Mouse (Mus musculus): ENCODE measurements around the gene Wdr74.

Gene Wdr74

DNA sequence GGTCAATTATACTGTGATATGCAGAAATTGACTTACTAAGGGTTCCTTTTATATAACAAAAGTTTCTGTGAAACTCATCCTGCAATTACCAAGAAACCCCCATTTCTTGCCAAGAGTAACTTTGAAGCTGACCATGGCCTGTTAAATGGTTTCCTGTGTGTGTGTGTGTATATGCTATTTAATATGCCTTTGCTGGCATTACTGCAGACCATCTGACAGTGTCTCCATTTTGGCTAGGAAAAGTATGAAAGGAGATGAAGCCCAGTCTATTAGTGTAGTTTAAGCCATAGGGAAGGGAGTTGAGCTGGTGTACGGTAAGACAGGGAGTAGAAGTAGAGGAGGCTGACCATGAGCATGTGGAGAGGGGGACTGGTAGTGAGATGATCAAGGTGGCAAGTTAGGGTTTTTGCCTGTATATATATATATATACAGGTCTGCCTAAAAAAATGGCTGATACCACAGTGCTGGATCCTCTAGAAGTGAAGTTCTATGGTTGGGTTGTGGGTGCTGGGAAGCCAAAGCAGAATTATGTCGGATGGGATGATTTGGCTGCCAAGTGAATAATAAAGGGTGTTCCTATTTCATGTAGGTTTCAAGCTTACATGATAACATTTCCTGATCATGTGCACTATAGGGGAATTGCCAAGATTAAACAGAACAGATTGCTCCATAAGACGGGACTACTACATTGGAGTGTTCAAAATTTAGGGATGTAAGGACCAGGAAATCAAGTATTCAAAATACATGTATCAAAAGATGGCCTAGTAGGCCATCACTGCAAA, 8.8 kb upstream of the Wdr74 start:
- TF ChIP-seq GATA4 (IDR thresholded peaks at IDR 0.05; ENCODE audit: insufficient replicate concordance, low read length), result no peak

DNA sequence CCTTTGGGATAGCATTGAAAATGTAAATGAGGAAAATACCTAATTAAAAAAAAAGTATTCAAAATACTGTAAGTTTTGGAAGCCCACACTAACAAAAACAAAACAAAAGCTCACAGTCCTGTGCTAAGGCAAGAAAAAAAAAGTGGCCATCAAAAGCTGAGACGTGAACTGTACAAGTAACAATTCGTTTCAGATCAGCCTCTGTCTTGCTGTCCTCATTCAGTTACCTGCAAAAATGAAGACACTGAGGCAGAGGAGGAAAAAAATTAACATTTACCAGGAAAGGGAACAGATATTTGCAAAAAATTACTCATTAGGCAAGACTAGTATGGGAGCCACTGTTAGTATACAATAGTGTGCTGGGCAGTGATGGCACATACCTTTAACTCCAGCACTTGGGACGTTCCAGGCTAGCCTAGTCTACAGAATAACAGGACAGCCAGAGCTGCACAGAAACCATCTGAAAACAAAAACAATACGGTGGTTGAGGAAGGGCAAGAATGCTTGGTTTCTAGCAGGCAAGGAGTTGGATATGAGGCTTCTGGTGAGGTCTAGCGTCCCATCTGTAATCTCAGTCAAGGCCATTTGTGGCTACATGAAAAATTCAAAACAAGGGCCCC, 8.0 kb upstream of the Wdr74 start:
- TF ChIP-seq GATA4 (IDR thresholded peaks at IDR 0.05; ENCODE audit: insufficient replicate concordance, low read length), result no peak

DNA sequence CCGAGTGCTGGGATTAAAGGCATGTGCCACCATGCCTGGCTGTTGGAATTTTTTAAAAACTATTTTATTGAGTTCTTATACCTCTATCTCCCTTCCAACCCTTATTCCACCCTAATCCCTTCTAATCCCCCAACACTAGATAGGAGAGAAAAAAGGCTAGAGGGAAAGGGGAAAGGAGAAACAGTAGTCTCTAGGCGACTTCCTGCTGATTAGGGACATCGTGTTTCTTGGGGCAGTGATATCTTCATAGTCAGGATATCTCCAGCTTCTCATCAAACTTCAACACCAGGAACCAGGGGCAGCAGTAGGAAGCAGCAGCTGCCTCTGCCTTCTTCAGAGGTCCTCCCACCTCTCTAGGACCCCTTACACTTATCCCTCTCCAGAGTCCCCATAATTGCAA, 1.3 kb upstream of the Wdr74 start:
- TF ChIP-seq GATA4 (IDR thresholded peaks at IDR 0.05; ENCODE audit: insufficient replicate concordance, low read length), result no peak

DNA sequence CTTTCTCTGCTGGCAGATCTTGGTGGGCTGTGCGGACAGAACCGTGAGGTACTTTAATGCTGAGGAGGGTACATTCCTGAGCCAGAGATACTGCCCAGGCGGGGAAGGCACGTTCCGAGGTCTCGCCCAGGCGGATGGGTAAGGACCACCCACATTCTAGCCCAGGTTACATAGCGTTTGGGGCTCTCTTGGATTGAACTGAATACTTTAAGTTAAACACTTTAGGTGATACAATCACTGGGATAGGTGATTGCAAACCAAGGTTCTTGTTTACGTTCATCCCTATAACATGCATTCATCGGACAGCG, 487 bp downstream of the Wdr74 start:
- no peak for TF ChIP-seq GATA4 (IDR thresholded peaks at IDR 0.05; ENCODE audit: insufficient replicate concordance, low read length)

DNA sequence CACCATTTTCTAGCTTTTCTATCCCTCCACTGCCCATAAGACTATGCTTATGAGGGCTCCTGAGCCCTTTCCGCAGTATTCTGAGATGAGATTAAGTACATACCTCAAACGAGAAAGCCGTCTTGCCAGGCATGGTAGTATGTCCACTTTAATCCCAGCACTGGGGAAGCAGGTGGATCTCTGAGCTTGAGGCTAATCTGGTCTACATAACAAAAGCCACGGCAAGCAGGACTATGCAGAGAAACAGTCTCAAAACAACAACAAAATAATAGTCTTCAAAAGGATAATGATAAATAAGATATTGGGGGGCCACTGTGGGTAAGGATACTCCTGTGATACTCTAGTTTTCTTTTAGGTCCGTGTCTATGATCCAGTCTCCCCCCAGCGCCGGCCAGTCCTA, 3.3 kb downstream of the Wdr74 start:
- no peak for TF ChIP-seq GATA4 (IDR thresholded peaks at IDR 0.05; ENCODE audit: insufficient replicate concordance, low read length)

DNA sequence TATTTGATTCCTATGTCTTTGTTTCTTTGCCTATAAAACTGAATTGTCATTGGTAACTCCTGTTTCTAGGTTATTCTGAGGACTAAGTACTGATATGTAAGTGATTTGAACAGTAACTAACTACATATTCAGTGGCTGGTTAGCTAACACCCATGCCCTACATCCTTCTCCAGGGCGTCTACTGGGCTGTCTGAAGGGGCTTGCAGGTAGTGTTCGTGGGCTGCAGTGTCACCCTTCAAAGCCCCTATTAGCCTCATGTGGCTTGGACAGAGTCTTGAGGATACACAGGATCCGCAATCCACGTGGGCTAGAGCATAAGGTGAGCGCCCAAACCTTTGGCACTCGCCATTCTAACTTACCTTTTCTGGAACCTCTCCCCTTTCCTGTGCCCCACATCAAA, 4.0 kb downstream of the Wdr74 start:
- no peak for TF ChIP-seq GATA4 (IDR thresholded peaks at IDR 0.05; ENCODE audit: insufficient replicate concordance, low read length)

DNA sequence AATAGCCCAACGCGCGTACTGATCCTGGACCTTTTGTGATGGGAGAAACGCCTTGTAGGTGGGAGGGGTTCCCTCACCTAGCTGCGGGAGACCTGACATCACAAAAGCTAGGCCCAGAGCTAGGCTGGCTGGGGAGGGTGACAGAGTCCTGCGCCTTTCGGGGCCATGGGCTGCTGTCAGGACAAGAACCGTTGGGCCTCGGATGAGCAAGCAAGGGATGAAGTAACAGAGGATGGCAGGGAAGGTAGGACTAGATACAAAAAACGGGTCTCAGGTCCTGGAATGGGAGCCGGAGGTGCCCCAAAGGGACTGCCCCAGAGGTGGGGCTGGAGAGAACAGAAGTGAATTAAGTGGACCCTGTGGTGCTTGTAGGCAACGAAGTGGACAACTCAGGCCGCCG, 5.0 kb downstream of the Wdr74 start, which contains the start of gene 1700092M07Rik:
Gene 1700092M07Rik, plus strand, starts transcription at position 116 of the 400 bp plus-strand sequence.
- TF ChIP-seq GATA4 (IDR thresholded peaks at IDR 0.05; ENCODE audit: insufficient replicate concordance, low read length), result no peak

DNA sequence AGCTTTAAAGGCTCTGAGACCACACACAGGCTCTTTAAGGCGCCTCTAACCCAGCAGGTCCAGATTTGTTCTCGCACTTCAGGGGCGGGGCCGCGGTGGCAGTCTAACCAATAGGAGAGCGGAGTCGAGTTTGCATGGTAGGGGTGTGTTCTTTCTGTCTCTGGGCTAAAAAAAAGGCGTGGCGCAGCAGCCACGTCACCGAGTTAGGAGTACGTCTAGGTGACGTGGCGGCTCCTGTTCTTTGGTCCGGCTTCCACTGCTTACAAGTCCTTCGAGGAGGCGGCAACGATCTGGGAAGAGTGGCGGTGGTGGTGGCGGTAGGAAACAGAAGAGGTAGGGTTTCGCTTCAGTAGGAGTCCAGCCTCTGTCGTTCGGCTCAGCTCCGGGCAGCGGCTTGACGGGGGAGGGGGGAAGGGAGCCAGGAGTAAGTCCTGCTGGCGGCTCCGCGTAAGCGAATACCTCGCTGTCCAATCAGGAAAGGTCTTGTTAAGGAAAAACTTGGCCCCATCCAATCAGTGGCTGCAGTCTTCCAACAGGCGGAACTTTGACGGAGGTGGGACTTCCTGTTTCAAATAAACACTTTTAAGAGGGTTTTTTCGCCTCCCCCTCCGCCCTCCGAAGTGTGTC, 5.7 kb downstream of the Wdr74 start, which contains the start of gene Stx5a:
Gene Stx5a, plus strand, starts transcription at position 171 of the 627 bp plus-strand sequence.
- TF ChIP-seq GATA4 (IDR thresholded peaks at IDR 0.05; ENCODE audit: insufficient replicate concordance, low read length), result no peak

DNA sequence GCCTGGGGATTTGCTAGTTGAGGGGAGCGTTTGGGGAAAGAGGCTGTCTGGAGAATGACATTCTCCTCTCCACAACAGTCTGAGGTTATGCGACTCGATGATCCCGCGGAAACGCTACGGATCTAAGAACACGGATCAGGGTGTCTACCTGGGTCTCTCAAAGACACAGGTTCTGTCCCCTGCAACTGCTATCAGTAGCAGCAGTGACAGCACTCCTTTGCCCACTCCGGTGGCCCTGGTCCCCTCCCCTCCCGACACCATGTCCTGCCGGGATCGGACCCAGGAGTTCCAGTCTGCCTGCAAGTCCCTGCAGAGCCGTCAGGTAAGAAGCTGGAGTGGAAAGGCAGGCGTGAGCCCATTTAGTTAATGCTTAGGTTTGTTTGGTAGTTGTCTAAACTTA, 6.5 kb downstream of the Wdr74 start:
- TF ChIP-seq GATA4 (IDR thresholded peaks at IDR 0.05; ENCODE audit: insufficient replicate concordance, low read length), result no peak

DNA sequence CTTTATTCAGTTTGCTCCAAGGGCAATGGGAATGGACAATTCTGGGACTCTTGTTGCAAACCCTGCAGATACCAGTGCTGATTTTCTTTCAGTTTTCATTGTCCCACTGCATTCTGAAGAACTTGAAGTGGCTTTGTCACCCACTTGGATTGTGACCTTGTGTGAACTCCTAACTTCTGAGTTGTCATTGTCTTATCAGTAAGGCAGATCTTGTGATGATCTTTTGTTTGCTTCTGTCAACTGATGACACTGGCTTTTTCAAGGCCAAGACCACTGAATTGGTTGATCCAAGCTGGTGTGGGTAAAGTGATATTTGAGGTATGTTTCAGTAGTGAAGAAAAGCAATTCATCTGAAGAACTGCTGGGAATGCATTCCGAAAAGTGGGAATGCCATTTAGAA, 9.8 kb downstream of the Wdr74 start:
- TF ChIP-seq GATA4 (IDR thresholded peaks at IDR 0.05; ENCODE audit: insufficient replicate concordance, low read length), result no peak

DNA sequence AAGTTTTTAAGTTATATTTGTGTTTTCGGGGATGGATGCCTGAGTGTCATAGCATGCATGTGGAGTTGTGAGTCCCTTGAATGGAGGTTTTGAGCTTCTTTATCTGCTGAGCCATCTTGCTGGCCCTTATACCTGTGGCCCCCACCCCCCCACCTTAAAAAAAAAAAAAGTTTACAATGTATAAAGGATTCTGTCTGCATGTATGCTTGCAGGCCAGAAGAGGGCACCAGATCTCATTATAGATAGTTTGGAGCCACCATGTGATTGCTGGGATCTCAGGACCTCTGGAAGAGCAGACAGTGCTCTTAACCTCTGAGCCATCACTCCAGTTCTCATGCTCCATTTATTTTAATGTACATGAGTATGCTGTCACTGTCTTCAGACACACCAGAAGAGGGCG, 11.7 kb downstream of the Wdr74 start:
- no peak for TF ChIP-seq GATA4 (IDR thresholded peaks at IDR 0.05; ENCODE audit: insufficient replicate concordance, low read length)

DNA sequence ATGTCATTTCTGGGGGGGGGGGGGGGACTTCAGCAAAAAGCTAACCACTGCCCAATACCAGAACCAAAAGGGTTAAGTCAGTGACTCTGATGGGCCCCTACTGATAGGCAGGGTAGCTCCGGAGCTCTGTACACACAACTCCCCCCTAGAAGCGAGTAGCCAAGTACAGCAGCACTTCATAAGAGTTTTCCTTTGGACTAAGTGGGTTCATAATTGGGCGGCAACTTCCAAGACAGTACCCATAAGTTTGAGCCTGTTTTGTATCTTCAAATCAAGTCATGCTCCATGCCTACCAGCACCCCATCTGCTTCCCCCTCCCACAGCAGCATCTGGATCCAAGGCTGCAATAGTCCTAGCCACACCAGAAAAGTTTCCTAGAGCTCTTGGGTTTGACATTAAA, 20.0 kb downstream of the Wdr74 start:
- no peak for TF ChIP-seq GATA4 (IDR thresholded peaks at IDR 0.05; ENCODE audit: insufficient replicate concordance, low read length)

DNA sequence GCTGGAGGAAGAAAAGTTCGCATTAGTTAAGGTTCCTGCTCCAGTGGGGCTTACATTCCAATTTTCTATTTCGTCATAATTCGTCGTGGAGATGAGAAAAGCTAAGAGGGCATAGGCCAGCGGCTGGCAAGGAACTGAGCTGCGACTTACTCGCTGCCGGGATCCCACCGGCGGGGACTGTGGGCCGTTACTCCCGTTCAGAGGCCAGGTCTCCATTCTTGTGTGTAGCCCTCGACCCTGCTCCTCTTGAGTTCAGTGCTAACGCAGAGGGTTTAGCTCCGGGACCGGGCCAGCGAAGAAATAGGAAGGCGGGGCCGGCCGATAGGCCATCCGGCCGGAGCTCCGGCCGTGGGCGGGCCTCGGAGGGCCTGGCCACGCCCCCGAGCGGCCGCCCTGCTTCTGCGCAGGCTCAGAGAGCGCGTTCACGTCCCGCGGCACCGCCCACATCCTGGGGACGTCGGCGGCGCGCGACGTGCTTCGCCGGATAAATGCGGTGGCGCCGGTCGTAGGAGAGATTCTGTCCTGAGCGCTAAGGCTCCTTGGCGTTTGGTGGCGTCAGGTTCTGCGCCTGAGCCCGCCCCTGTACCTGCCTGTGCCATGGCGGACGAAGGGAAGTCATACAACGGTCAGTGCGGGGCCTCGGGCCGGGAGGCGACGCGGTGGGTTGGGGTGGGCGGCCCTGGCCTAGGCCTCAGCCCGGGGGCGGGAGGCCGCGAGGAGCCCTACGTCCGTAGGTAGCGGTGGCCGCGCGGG, 21.2 kb downstream of the Wdr74 start, which contains the start of gene Nxf1:
Gene Nxf1, plus strand, starts transcription at position 439 of the 753 bp plus-strand sequence.
- TF ChIP-seq GATA4 (IDR thresholded peaks at IDR 0.05; ENCODE audit: insufficient replicate concordance, low read length), result peak; percentile 61; the same call in 1 of the 2 replicates

DNA sequence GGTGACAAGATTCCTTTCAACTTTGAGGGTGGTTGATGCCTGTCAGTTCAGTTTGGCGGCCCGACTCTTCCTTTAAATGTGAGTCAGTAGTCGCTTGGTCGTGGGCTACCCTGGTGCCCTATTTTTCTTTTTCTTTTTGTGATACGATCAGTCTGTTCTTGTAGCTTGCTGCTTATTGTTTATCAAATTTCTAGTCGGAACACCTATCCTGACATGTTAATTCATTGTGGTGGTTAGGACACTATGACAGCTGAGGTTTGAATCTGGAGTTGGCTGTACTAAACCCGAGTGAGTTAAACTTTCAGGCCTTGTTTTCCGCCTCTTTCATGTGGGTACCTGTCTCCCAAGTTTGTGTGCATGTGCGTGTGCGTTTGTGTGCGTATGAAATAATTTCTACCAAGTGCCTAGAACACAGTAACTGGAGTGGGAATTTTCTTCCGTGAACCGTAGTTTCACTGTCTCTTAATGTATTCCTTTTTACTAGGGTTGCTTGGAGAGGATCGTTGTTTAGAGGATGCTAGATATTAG, 21.9 kb downstream of the Wdr74 start:
- no peak for TF ChIP-seq GATA4 (IDR thresholded peaks at IDR 0.05; ENCODE audit: insufficient replicate concordance, low read length)

DNA sequence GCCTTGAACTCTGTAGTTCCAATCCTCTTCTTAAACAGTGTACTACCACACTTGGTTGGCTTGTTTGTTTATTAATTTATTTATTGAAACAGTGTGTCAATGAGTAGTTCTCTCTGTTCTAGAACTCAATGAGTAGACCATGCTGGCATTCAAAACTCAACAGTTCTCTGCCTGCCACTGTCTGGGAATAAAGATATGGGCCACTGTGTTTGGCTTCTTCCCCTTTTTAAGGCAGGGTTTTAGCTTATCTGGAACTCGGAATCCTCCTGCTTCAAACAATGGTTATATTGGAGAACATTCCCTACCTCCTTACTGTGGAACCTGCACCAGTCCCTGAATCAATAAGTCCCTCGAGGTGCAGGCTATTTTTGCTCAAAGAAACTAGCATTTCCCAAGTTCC, 23.3 kb downstream of the Wdr74 start:
- no peak for TF ChIP-seq GATA4 (IDR thresholded peaks at IDR 0.05; ENCODE audit: insufficient replicate concordance, low read length)
